Mouse (Mus musculus) kidney, adult 2 months (tissue): ENCODE data around the gene Qrsl1. TPM values are rescaled to one million over a fixed set of nuclear protein-coding genes. Genes with fewer than 3 reads are reported as not detected.
A peak's percentile ranks its signal among the peaks of the same experiment; 100 is the strongest.
"Not testable (repeated sequence)": the region's sequence is repeated elsewhere in the genome, so short reads cannot be mapped to it uniquely, and the experiment has no call there.

ENCODE experiments used
- DNase-seq: peaks from one replicate; pipeline ENCODE4 v3.0.0; 2021
- H3K27ac ChIP-seq: fragments of 200-500 bp; 2 replicates; pipeline ENCODE4 v1.5.1; 2012; ENCODE audit warnings: low read depth, low read length, control low read depth, inconsistent platforms; ENCODE audit not compliant: insufficient read depth
- H3K27me3 ChIP-seq: fragments of 200-500 bp; replicated peaks from 2 replicates; pipeline ENCODE4 v1.6.1; 2012; ENCODE audit warnings: mild to moderate bottlenecking, moderate library complexity, low read length, inconsistent platforms; ENCODE audit not compliant: control insufficient read depth, insufficient read depth
- H3K36me3 ChIP-seq: fragments of 200-500 bp; 2 replicates; pipeline ENCODE4 v1.6.1; 2012; ENCODE audit warnings: mild to moderate bottlenecking, moderate library complexity, low read length, inconsistent platforms; ENCODE audit not compliant: control insufficient read depth, insufficient read depth
- H3K4me1 ChIP-seq: fragments of 200-500 bp; 2 replicates; pipeline ENCODE4 v1.6.1; 2011; ENCODE audit warnings: low read length; ENCODE audit not compliant: control insufficient read depth, insufficient read depth
- H3K4me3 ChIP-seq: fragments of 200-500 bp; 2 replicates; pipeline ENCODE4 v1.5.1; 2011; ENCODE audit warnings: mild to moderate bottlenecking, low read depth, low read length, control low read depth; ENCODE audit not compliant: insufficient read depth
- CTCF ChIP-seq: fragments of 200-500 bp; conservative IDR thresholded peaks from 2 replicates; pipeline ENCODE4 v1.5.1; 2011; ENCODE audit warnings: low read depth, mild to moderate bottlenecking, control low read depth, low read length, moderate library complexity, mixed read lengths; ENCODE audit not compliant: insufficient read depth, insufficient read length
- POLR2A ChIP-seq: fragments of 200-500 bp; IDR thresholded peaks from one replicate; pipeline ENCODE4 v1.6.1; 2011; ENCODE audit warnings: low read depth, low read length, control low read depth
- WGBS: fragments of 180-500 bp; shearing (Covaris S2); methylation state at CpG from one replicate; pipeline ENCODE4 v1.1.7; 2018; 5-methylcytosine and 5-hydroxymethylcytosine counted together
- polyA plus RNA-seq: library from polyadenylated mRNA; depleted of rRNA; stranded (reverse); fragments of >200 nt; gene quantifications from 2 replicates; pipeline ENCODE4 v1.2.3, GENCODE M21; 2012; rRNA removed

Gene Qrsl1
- polyA plus RNA-seq, result 15.1 and 17.2 TPM in 2 replicates

DNA sequence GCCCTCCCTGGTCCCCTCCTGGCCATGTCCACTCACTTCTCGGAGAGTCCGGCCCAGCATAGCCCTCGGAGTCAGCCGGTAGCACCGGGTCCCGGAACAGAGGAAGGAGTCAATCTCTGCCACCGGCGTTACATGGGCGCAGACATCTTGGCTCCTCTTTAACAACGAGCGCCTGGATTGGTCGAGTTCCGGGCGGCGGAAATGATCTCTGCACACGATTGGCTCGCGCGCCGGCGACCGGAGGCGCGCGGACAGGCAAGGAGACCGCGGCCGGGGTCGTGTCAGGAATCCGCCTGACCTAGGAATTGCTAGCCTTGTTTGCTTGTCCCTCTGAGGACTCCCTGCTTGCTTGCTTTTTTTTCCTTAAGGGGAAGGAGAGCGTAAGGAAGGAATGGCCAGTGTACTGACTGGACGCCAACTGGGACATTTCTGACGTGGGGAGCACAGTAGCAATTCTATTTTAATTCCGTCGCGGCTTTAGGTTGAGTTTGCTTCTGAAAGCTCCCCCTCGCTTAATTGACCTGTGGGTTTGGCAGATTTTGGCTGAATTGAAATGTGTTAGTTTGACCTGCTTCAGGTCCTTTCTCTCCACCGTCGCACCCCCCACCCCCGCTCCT lies at the start of gene Qrsl1, which contains the start of gene Rtn4ip1:
Gene Qrsl1, minus strand, starts transcription at position 168 of the 617 bp plus-strand sequence.
Gene Rtn4ip1, plus strand, starts transcription at position 230 of the 617 bp plus-strand sequence.
- WGBS, result under 1% methylated on average over 40 of the region's 40 CpGs
- H3K4me3 ChIP-seq, result peak within 1 kb of the TSS; percentile 98
- peak within 1 kb of the TSS; percentile 95 for H3K27ac ChIP-seq
- H3K36me3 ChIP-seq, result no peaks in the 10 kb centered on the region
- TF ChIP-seq POLR2A (peak; percentile 42), CTCF (no peak)
- no peaks in the 10 kb centered on the region for H3K4me1 ChIP-seq
- DNase-seq, result peak; percentile 97
- H3K27me3 ChIP-seq, result no peaks in the 10 kb centered on the region

DNA sequence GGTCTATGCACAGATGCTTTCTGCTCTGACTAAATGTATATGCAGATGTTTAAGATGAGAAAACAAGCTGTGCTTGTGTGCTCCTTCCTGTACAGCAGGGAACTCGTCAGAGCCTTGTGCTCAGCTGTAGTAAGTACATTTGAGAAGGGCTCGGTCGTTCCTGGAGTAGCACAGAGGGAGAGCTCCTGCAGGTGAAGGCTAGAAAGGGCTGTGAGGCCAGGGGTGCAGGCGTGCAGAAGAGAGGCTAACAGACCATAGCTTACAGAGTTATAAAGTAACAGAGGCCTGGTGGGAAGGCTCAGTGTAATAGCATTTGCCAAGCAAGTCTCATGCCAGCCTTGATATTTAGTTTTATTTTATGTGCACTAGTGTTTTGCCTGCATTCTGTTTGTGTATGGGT lies 43.9 kb upstream of the Qrsl1 start:
- H3K27ac ChIP-seq, result no peak overlapping the region
- 42% methylated on average over 4 of the region's 4 CpGs for WGBS
- DNase-seq, result peak; percentile 45

DNA sequence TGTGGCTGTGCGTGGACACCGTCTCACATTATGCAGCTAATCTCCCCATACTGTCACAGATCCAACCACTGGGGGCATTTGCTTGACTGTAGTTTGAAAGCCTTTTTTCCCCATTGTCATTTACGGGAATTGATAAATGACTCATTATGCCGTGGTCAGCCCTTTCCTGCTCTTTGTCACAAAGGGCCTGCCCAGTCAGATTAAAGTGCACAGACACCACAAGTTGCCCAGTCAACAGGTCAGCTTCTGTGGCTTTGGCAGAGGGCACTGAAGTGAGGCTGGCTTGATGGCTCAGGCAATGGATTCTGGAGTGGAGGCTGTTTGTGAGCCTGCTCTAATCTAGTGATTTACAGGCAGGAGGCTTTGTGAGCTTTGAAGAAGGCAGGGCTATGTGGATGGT lies 42.2 kb upstream of the Qrsl1 start:
- no peaks in the 10 kb centered on the region for H3K36me3 ChIP-seq
- H3K4me3 ChIP-seq, result no peak overlapping the region
- no peak for TF ChIP-seq POLR2A
- TF ChIP-seq CTCF, result no peak
- WGBS, result 46% methylated on average over 4 of the region's 4 CpGs
- H3K27me3 ChIP-seq, result no peaks in the 10 kb centered on the region
- DNase-seq, result peak; percentile 60
- H3K27ac ChIP-seq, result no peak overlapping the region
- H3K4me1 ChIP-seq, result peaks cover 17% of the 10 kb centered on the region

More for the DNA sequence above, 43.9 kb upstream of the Qrsl1 start:
- Histone ChIP-seq H3K27me3 (no peaks in the 10 kb centered on the region), H3K4me1 (peaks cover 17% of the 10 kb centered on the region), H3K4me3 (no peak overlapping the region), H3K36me3 (no peaks in the 10 kb centered on the region)
- TF ChIP-seq POLR2A, result no peak

DNA sequence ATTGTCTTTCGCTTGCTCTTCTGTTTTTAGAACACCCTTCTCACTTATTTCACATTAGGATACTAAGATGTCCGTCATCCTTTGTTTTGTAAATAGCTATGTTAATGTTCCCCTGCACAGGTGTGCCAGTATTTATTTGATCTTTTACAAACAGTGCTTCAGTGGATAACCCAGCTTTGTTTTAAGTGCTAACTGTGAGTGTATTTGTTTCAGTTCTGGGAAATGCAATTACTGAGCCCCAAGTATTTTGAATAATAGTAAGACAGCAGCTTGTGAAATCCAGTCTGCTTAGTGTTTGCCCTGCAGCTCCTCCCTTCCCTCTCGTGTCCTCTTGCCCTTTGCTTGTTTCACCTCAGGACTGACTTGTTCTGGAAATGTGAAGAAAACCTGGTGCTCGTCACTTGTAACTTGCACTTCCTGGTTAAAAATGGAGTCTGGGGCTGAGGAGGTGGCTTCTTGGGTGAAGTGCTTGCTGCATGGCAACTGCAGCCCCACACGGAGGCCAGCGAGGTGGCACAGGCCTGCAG lies 37.7 kb upstream of the Qrsl1 start:
- Histone ChIP-seq H3K27ac (no peak overlapping the region), H3K4me3 (no peak overlapping the region), H3K4me1 (peaks cover 7% of the 10 kb centered on the region), H3K36me3 (no peaks in the 10 kb centered on the region), H3K27me3 (no peaks in the 10 kb centered on the region)
- 69% methylated on average over 6 of the region's 6 CpGs for WGBS
- peak; percentile 24 for DNase-seq
- no peak for TF ChIP-seq POLR2A
- no peak for TF ChIP-seq CTCF

DNA sequence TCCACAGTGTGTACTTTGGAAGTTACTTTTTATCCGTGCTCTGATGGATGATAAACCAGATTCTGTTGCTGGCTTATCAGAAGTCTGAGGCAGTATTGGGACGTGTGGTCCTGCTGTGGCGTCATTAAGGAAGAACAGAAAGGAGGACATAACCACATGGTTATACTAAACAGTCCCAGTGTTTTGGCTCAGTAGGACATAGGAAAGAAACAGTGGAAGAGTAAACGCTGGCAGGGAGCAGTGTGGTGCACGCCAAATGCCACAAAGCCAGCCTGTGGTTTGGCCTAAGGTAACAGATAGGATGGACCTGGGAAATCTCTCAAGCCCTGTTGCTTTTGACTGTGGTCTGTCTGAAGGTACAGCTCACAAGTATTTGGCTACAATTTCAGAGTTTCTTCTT lies 27.1 kb upstream of the Qrsl1 start:
- Histone ChIP-seq H3K27me3 (no peaks in the 10 kb centered on the region), H3K36me3 (no peaks in the 10 kb centered on the region), H3K4me3 (no peak overlapping the region), H3K27ac (no peak overlapping the region), H3K4me1 (no peaks in the 10 kb centered on the region)
- TF ChIP-seq CTCF, result no peak
- TF ChIP-seq POLR2A, result no peak
- peak; percentile 43 for DNase-seq
- WGBS, result 68% methylated on average over 5 of the region's 5 CpGs

DNA sequence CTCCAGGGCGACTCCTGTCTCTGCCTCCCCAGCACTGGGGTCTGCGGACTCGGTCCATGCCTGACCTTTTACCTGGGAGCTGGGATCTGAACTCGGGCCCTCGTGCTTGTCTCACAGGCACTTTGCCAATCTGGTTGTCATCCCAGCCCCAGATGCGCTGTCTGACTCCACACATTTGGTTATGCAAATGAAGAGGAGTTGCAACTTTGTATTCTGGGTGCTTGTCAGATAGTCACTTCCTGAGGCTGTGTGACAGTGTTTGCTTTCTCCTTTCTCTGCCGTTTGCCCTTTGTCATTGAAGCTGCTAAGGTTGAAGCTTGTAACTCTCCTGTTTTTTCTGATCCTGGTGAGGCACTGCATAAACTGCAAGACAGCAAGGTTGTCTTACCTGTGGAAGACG lies 26.2 kb upstream of the Qrsl1 start:
- DNase-seq, result peak; percentile 38
- TF ChIP-seq CTCF, result no peak
- TF ChIP-seq POLR2A, result no peak
- H3K4me3 ChIP-seq, result no peak overlapping the region
- H3K4me1 ChIP-seq, result no peaks in the 10 kb centered on the region
- no peak overlapping the region for H3K27ac ChIP-seq
- WGBS, result 74% methylated on average over 8 of the region's 8 CpGs
- H3K27me3 ChIP-seq, result no peaks in the 10 kb centered on the region
- no peaks in the 10 kb centered on the region for H3K36me3 ChIP-seq

DNA sequence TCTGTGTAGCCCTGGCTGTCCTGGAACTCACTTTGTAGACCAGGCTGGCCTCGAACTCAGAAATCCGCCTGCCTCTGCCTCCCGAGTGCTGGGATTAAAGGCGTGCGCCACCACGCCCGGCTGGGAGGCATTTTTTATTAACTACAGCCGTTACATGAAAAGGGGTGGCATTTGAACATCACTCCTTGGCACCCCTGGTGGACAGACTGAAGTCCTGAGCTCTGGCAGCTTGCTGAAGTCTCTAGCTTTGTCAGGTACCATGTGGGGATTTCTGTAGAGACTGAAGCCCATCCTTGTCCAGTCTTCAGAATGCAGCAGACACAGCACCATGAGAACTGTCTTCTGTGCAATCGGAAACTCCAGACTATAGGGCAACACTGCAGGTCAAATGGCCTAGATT lies 24.2 kb upstream of the Qrsl1 start:
- not testable (repeated sequence) for H3K36me3 ChIP-seq, H3K4me3 ChIP-seq, H3K27me3 ChIP-seq, DNase-seq, H3K27ac ChIP-seq, H3K4me1 ChIP-seq
- 87% methylated on average over 9 of the region's 9 CpGs for WGBS

DNA sequence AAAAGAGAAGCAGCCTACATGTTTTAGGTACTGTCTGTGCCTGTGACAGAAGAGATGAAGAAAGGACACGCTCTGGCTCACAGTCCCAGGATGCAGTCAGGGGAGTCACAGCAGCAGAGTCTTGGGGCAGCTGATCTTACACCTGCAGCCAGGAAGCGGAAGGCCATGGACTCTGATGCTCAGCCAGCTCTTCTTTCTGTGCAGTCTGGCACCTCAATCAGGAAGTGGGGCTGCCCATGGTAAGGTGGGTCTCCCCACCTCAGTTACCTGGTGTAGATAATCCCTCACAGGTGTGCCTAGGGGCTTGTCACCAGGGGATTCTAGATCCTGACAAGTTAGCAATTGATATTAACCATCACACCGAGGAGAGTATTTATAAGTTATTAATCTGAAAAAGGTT lies 21.6 kb upstream of the Qrsl1 start:
- Histone ChIP-seq H3K27ac (no peak overlapping the region), H3K36me3 (no peaks in the 10 kb centered on the region), H3K4me3 (no peak overlapping the region), H3K4me1 (no peaks in the 10 kb centered on the region), H3K27me3 (no peaks in the 10 kb centered on the region)
- no peak for TF ChIP-seq CTCF
- TF ChIP-seq POLR2A, result no peak
- no peak for DNase-seq
- WGBS, result 88% methylated on average over 3 of the region's 3 CpGs
